Mouse (Mus musculus) adrenal gland (tissue): ENCODE measurements at regions not wholly inside any gene's neighbourhood (a gene's known extent, or its start where the extent isn't known, plus 50 kb on each side); places are given as distances from the start of the nearest gene placed in this dataset.

Experiments used
- intact Hi-C: fragments of 180-260 bp; cut with DNase I; formaldehyde crosslinking; loops from one replicate; pipeline ENCODE4 v1.15.1; 2025

GRCm38 (mm10) chr5:53380203-53380602, 85.7 kb upstream of the Rbpj start:
- intact Hi-C loops = no loop called here

- intact Hi-C loops = no loop called here
Observed at GRCm38 (mm10) chr5:53381492-53382199, 84.3 kb upstream of the Rbpj start.

- intact Hi-C loops = no loop called here
Observed at GRCm38 (mm10) chr5:53384026-53384425, 81.9 kb upstream of the Rbpj start.

GRCm38 (mm10) chr5:53385513-53386148, 80.3 kb upstream of the Rbpj start:
- intact Hi-C loops = no loop called here

GRCm38 (mm10) chr5:53393571-53393970, 72.4 kb upstream of the Rbpj start:
- intact Hi-C loops = no loop called here

GRCm38 (mm10) chr5:53394560-53394959, 71.4 kb upstream of the Rbpj start:
- intact Hi-C loops = no loop called here

- intact Hi-C loops = no loop called here
Observed at GRCm38 (mm10) chr5:53398428-53399058, 67.4 kb upstream of the Rbpj start.

GRCm38 (mm10) chr5:53401093-53401492, 64.9 kb upstream of the Rbpj start:
- intact Hi-C loops = no loop called here

GRCm38 (mm10) chr5:53402022-53402421, 63.9 kb upstream of the Rbpj start:
- intact Hi-C loops = no loop called here

- intact Hi-C loops = no loop called here
Observed at GRCm38 (mm10) chr5:53402619-53403151, 63.3 kb upstream of the Rbpj start.

GRCm38 (mm10) chr5:53405929-53406328, 60.0 kb upstream of the Rbpj start:
- intact Hi-C loops = no loop called here

- intact Hi-C loops = no loop called here
Observed at GRCm38 (mm10) chr5:53407646-53408045, 58.3 kb upstream of the Rbpj start.

GRCm38 (mm10) chr5:53408235-53408634, 57.7 kb upstream of the Rbpj start:
- intact Hi-C loops = no loop called here

GRCm38 (mm10) chr5:53409740-53410139, 56.2 kb upstream of the Rbpj start:
- intact Hi-C loops = no loop called here

GRCm38 (mm10) chr5:53412391-53413075, 53.4 kb upstream of the Rbpj start:
- intact Hi-C loops = no loop called here

GRCm38 (mm10) chr5:53413677-53414076, 52.3 kb upstream of the Rbpj start:
- intact Hi-C loops = no loop called here

- intact Hi-C loops = no loop called here
Observed at GRCm38 (mm10) chr5:53415472-53415871, 50.5 kb upstream of the Rbpj start.
